Mouse (Mus musculus): ENCODE results near the gene Slc7a5.

GRCm38 (mm10) chr8:121849303-121849702 is 58.2 kb downstream of the Slc7a5 start:
- TF ChIP-seq ELF1 (IDR thresholded peaks at IDR 0.05; ENCODE audit: low read depth, low read length) (no peak), UBTF (IDR thresholded peaks at IDR 0.05; ENCODE audit: low read depth, low read length) (no peak), CTCF (conservative IDR thresholded peaks at IDR 0.05 in 1 of 2, IDR thresholded peaks at IDR 0.05 in 1 of 2; ENCODE audit: low read depth in 2 of 2, low read length in 2 of 2) (no peak), HCFC1 (IDR thresholded peaks at IDR 0.05; ENCODE audit: low read depth, low read length) (no peak), ZC3H11A (IDR thresholded peaks at IDR 0.05; ENCODE audit: low read depth, low read length) (no peak), EP300 (IDR thresholded peaks at IDR 0.05; ENCODE audit: low read length) (peak; percentile 60; the same call in 1 of the 2 replicates), GABPA (IDR thresholded peaks at IDR 0.05; ENCODE audit: insufficient replicate concordance, low read depth, low read length) (no peak), POLR2A (IDR thresholded peaks at IDR 0.05; ENCODE audit: low read depth, low read length) (no peak), USF2 (conservative IDR thresholded peaks at IDR 0.05; ENCODE audit: low read depth, low read length) (no peak), NRF1 (IDR thresholded peaks at IDR 0.05; ENCODE audit: low read depth, low read length) (no peak), SIN3A (IDR thresholded peaks at IDR 0.05; ENCODE audit: low read length) (peak; percentile 15; the same call in 1 of the 2 replicates)

Data from CH12.LX (cell line).